12 mouse cellular contexts compared by ENCODE assay signal in the genomic region with DNA sequence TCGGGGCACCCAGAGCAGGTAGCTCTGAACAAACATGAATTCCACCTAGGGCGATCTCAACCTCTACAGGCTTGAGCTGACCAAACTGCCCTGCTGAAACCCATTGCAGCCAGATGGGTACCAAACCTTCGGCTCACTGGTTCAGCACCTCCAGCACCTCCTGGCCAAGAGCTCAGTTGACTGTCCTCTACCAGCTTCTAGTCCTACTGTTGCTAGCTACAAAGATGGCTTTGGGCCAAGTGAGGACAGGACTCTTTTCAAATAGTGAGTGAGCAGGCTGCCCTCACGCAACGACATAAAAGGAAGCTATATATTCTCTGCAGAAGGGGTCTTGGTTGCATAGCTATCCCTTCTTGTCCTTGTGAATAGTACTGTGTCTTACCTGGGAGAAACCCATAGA.
"Had no signal": no experiment of that assay in that cellular context is flagged by ENCODE, and none has a peak within 500 bp of the region (broad histone marks: within the 10 kb centered on the region; RNA-seq: fewer than 3 reads in every experiment).

No protein-coding gene starts in this region.

- H3K4me2 ChIP-seq: kidney, embryonic 15.5 days; limb, embryonic 15.5 days; liver, embryonic 12.5 days; lung, embryonic 15.5 days; midbrain, embryonic 13.5 days had no signal

- H3K4me3 ChIP-seq: kidney, embryonic 15.5 days; limb, embryonic 15.5 days; liver, embryonic 12.5 days; lung, embryonic 15.5 days; midbrain, embryonic 13.5 days had no signal

- H3K36me3 ChIP-seq: kidney, embryonic 15.5 days; limb, embryonic 15.5 days; liver, embryonic 12.5 days; lung, embryonic 15.5 days; midbrain, embryonic 13.5 days had no signal

- H3K27ac ChIP-seq: kidney, embryonic 15.5 days; limb, embryonic 15.5 days; liver, embryonic 12.5 days; lung, embryonic 15.5 days; midbrain, embryonic 13.5 days had no signal

- ATAC-seq: liver, embryonic 12.5 days; midbrain, embryonic 13.5 days had no signal

- DNase-seq: kidney, postnatal 14 days; lung, postnatal 14 days; retina, postnatal 1 day; right cerebral cortex, postnatal 4 days; spleen, adult 18-20 months; thymus, adult 2 months; thymus, postnatal 25 days had no signal

- H3K9ac ChIP-seq: kidney, embryonic 15.5 days; limb, embryonic 15.5 days; liver, embryonic 12.5 days; lung, embryonic 15.5 days; midbrain, embryonic 13.5 days had no signal

- H3K9me3 ChIP-seq: kidney, embryonic 15.5 days; limb, embryonic 15.5 days; liver, embryonic 12.5 days; lung, embryonic 15.5 days; midbrain, embryonic 13.5 days had no signal
